Mouse (Mus musculus): ENCODE data around the gene Zrsr2.

DNA sequence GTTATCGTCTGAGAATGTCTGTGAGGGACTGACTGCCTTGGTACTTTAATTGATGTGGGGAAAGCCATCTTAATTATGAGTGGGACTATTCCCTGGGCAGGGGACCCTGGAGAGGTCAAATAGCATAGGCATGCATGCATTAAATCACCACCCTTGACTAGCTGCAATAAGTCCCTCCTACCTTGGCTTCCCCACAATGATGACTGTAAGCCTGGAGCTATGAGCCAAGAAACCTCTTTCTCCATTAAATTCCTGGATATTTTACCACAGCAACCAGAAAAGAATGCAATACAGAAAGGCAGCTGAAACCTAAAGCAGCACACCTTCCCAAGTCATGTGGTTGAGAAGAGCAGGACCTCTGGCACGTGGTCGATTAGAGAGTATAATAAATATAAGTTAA, 14.1 kb downstream of the Zrsr2 start:
- TF ChIP-seq REST (IDR thresholded peaks at IDR 0.05; ENCODE audit: insufficient read depth, insufficient read length) = no peak
- TF ChIP-seq POLR2A (IDR thresholded peaks at IDR 0.05; ENCODE audit: insufficient read length, low read depth) = no peak
- TF ChIP-seq TCF3 (IDR thresholded peaks at IDR 0.05; ENCODE audit: insufficient read length, low read depth) = no peak
- no peak for TF ChIP-seq TCF12 (IDR thresholded peaks at IDR 0.05; ENCODE audit: insufficient read depth, poor library complexity, severe bottlenecking)
- TF ChIP-seq MYOG (IDR thresholded peaks at IDR 0.05; ENCODE audit: control insufficient read depth in 1 of 3, insufficient read depth in 1 of 3, insufficient read length in 2 of 3, low read depth in 2 of 3) = no peak
- no peak for TF ChIP-seq MYOD1 (IDR thresholded peaks at IDR 0.05; ENCODE audit: control insufficient read depth in 1 of 3, insufficient read length in 2 of 3, low read depth in 2 of 3)
- TF ChIP-seq CEBPB (IDR thresholded peaks at IDR 0.05; ENCODE audit: insufficient read depth, poor library complexity, severe bottlenecking) = no peak
- TF ChIP-seq MAX (IDR thresholded peaks at IDR 0.05; ENCODE audit: low read depth) = no peak
- TF ChIP-seq USF1 (IDR thresholded peaks at IDR 0.05; ENCODE audit: low read depth) = no peak
- TF ChIP-seq E2F4 (IDR thresholded peaks at IDR 0.05; ENCODE audit: insufficient read depth) = no peak
- no peak for TF ChIP-seq POLR2AphosphoS2 (IDR thresholded peaks at IDR 0.05; ENCODE audit: insufficient read length, low read depth)
- no peak for TF ChIP-seq SRF (IDR thresholded peaks at IDR 0.05; ENCODE audit: control insufficient read depth, insufficient read length, low read depth)

Data from myocyte (in vitro differentiated cells).